Mouse (Mus musculus): ENCODE data around the gene Fbxl17. TPM values are rescaled to one million over a fixed set of nuclear protein-coding genes. Genes with fewer than 3 reads are reported as not detected.

Gene Fbxl17
- total RNA-seq, 2 experiments from 2014 or later = 58.7 to 62.7 TPM

DNA sequence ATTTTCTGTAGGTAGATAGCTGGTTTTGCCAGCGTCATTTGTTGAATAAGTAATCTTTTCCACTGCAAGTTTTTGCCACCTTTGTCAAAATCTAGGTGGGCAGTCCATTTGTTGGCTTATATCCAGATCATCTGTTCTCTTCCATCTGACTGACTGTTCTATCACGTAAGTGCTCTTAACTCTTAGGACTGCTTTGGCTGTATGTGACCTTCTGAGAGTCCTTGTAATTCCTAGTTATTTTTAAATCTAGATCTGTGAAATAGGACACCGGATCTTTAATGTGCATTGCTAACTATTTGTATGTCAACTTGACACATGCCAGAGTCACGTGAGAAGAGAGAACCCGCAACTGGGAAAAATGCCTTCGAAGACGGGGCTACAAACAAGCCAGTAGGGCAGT lies 37.3 kb downstream of the Fbxl17 start:
- no peak for DNase-seq (ENCODE audit: low spot score in 2 of 2)

GRCm38 (mm10) chr17:63459712-63460495 lies 39.9 kb downstream of the Fbxl17 start:
- DNase-seq (ENCODE audit: low spot score in 2 of 2) = no peak

DNA sequence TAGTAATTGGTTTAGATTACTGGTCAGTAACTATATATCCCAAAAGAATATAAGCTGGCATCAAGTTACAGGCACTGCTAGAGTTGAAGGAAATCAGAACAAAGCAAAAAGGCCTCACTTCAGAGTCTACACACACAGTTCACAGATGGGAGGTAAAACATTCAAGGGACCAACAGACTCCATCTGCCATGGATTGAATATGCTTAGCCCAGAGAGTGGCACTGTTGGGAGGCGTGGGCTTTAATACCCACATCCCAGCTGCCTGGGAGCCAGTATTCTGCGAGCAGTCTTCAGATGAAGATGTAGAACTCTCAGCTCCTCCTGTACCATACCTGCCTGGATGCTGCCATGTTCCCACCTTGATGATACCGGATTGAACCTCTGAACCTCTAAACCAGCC lies 41.8 kb downstream of the Fbxl17 start:
- DNase-seq (ENCODE audit: low spot score in 2 of 2) = no peak

- DNase-seq (ENCODE audit: low spot score in 2 of 2) = no peak
Observed at GRCm38 (mm10) chr17:63451311-63452006, 48.4 kb downstream of the Fbxl17 start.

- no peak for DNase-seq (ENCODE audit: low spot score in 2 of 2)
Observed at GRCm38 (mm10) chr17:63447691-63448090, 52.1 kb downstream of the Fbxl17 start.

- no peak for DNase-seq (ENCODE audit: low spot score in 2 of 2)
Observed at GRCm38 (mm10) chr17:63446971-63447679, 52.7 kb downstream of the Fbxl17 start.

DNA sequence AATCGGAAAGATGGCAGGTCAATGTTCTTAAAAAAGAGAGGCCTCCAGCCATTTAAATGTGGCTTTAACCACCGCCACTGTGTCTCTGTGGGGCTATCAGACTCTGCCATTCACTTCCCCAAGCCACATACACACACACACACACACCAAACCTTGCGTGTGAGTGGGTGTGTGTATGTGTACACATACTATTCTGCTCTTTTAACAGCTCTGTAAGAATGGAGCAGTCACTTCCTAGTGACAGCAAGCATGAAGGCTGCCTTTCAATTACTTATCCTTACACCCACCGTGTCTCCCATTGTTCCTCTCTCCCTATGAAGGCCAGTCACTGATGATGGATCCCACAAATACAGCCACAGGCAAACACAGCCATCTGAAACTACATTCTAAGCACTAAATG lies 54.6 kb downstream of the Fbxl17 start:
- no peak for DNase-seq (ENCODE audit: low spot score in 2 of 2)

GRCm38 (mm10) chr17:63437424-63437823 lies 62.4 kb downstream of the Fbxl17 start:
- DNase-seq (ENCODE audit: low spot score in 2 of 2) = no peak

- DNase-seq (ENCODE audit: low spot score in 2 of 2) = peak; percentile 46 to 59
Observed at GRCm38 (mm10) chr17:63434081-63434480, 65.7 kb downstream of the Fbxl17 start.

DNA sequence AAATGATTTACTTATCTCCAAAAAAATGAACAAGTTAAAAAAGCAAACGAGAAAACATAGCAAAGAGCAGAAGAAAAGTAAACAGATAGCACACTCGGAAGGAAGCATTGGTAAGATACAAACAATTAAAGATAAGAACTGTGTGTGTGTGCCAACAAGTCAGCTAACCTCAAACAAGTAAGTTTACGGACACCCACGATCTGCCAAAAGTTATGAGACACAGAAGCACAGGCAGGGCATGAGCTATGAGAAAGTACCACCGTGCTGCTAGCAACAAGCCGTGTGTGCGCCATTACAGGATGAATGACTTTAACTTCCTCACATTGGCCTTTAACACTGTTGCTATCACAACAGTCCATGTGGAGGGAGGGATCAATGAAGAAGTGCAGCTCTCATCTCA lies 68.2 kb downstream of the Fbxl17 start:
- DNase-seq (ENCODE audit: low spot score in 2 of 2) = no peak

- DNase-seq (ENCODE audit: low spot score in 2 of 2) = no peak
Observed at GRCm38 (mm10) chr17:63430395-63431075, 69.3 kb downstream of the Fbxl17 start.

- DNase-seq (ENCODE audit: low spot score in 2 of 2) = no peak
Observed at GRCm38 (mm10) chr17:63423851-63424250, 76.0 kb downstream of the Fbxl17 start.

- DNase-seq (ENCODE audit: low spot score in 2 of 2) = no peak
Observed at GRCm38 (mm10) chr17:63422685-63423084, 77.1 kb downstream of the Fbxl17 start.

- no peak for DNase-seq (ENCODE audit: low spot score in 2 of 2)
Observed at GRCm38 (mm10) chr17:63421864-63422263, 78.0 kb downstream of the Fbxl17 start.

- no peak for DNase-seq (ENCODE audit: low spot score in 2 of 2)
Observed at GRCm38 (mm10) chr17:63419503-63419902, 80.3 kb downstream of the Fbxl17 start.

GRCm38 (mm10) chr17:63413973-63414580 lies 85.7 kb downstream of the Fbxl17 start:
- no peak for DNase-seq (ENCODE audit: low spot score in 2 of 2)

GRCm38 (mm10) chr17:63411564-63411963 lies 88.3 kb downstream of the Fbxl17 start:
- no peak for DNase-seq (ENCODE audit: low spot score in 2 of 2)

GRCm38 (mm10) chr17:63410101-63410500 lies 89.7 kb downstream of the Fbxl17 start:
- DNase-seq (ENCODE audit: low spot score in 2 of 2) = no peak

DNA sequence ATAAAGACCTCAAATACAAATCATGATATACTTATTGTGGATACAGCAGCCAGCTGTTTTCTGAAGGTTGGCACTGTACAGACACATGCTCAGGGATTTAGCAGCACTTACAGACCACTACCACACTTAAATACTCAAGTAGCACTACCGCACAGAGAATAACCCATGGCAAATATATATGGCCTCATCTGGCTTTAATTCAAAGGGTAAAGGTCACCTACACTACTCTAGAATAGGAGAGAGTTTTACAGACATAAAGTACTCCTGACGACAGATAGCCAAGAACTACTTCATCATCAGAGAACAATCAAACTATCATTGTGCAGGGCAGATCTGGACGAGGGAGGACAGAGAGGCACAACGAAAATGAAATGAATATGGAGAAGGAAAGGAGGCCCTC lies 93.9 kb downstream of the Fbxl17 start:
- DNase-seq (ENCODE audit: low spot score in 2 of 2) = no peak

DNA sequence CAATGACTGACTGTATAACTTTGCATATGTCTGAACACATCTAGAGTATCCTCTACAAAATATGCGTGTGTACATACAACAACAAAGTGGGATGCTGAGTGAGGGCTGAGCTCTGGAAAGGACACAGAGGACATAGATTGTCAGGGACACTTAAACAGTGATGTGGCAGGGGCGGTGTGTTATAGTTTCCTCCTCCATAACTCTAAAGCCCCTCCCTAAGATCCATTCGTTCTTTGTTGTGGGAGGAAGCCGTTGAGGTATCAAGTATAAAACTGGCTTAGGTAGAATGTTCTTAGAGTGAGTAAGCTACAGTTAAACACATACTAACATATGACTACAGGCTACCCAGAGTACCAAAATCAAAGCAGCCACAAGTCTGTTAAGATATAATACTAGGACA lies 94.3 kb downstream of the Fbxl17 start:
- DNase-seq (ENCODE audit: low spot score in 2 of 2) = no peak

- peak; percentile 14 to 36 for DNase-seq (ENCODE audit: low spot score in 2 of 2)
Observed at GRCm38 (mm10) chr17:63404968-63405367, 94.8 kb downstream of the Fbxl17 start.
